Mouse (Mus musculus): Measurements from ENCODE around the gene Dpm1.

Dpm1 gene

DNA sequence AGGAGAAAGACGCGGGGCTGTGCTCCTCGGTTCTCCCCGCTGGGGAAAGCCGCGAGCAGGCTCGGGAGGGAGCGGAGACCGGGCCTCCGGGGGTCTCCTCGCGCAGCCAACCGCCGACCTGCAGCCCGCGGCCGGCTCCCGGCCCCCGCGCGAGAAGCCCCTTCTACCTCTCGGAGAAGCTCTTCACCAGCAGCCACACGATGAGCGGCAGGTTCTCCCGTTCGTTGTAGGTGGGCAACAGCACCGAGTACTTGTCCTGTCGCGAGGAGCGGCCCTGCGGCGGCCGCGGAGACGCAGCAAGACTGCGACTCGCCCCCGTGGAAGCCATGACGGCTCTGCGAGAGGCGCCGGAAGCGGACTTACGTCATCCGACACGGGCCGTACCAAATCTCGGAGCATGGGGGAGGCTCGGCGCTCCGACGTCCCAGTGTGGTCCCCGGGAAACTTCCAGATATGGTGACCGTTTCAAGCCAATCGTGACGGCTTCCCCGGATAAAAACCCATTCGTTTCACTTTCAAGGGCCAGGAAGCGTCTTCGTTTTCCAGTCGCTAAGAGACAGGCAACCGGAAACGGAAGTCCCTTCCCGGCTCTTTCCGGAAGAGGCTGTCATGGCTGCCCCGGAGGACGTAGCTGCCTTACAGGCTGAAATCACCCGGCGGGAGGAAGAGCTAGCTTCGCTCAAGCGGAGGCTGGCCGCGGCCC is at the start of gene Dpm1, which contains the start of the genes Gm20716 and Mocs3:
Dpm1 (minus strand) TSS at position 566 of the 703 bp plus-strand sequence.
Gm20716 (minus strand) TSS at position 339 of the 703 bp plus-strand sequence.
Mocs3 (plus strand) TSS at position 597 of the 703 bp plus-strand sequence.
- peak; percentile 81 for DNase-seq

DNA sequence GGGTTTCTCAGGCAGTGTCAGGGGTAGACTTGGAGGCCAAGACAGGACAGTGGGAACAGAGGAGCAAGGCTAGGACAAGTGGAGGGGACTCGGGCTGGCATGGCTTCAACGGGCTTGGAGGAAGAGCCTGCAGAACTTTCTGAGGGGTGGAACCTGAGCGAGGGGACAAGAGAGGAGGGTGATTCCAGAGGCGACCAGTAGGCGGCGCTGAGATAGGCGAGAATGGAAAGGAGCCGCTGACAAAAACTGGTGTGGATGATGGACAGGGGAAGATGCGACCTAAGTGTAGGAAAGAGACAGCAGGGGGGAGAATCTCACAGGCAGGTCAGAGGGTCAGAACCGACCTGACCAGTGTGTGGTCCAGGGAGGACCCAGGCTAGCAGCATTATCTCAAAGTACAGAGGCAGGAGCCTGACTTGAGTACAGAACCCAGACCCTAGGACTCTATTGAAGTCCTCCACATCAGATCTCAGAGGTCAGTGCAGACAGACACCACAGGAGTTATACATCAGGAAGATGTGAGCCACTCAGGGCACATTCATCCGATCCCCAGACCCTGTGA is 44.1 kb upstream of the Dpm1 start:
- DNase-seq = peak; percentile 89

DNA sequence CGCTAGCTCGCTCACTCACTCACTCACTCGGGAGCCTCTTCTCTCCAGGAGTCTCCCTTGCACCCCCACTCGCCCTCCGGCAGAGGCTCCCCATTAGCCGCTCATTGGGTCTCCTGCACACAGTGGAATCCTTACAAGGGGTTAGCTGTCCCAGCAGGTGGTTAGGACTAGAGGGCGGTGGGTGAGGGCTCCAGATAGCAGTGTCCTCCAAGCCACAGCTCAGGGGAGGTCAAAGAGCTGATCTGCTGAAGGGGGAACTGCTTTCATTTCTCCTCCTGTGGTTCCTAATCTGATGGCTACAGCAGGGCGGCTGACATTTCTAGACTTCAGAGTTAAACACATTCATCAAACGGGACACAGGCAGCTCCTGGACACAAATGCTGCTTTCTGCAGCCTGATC is 43.0 kb upstream of the Dpm1 start:
- DNase-seq = no peak

DNA sequence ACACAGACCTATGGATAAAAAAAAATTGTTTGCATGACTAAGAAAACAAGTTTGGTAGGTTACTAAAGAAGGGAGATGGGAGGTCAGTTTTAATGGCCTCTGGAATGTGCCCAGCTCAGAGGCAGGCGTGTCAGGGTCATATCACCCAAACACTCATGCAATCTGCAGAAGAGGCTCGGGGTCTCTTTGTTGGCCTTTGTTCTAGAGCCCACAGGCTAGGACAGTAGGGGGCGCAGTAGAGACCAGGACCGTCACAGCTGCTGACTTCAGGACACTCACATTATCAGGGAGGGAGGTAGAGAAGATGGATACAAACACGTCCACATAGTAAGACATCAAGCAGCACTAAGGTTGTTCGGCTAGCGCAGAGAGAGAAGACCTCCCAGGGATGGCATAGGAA is 37.6 kb upstream of the Dpm1 start:
- DNase-seq = no peak

DNA sequence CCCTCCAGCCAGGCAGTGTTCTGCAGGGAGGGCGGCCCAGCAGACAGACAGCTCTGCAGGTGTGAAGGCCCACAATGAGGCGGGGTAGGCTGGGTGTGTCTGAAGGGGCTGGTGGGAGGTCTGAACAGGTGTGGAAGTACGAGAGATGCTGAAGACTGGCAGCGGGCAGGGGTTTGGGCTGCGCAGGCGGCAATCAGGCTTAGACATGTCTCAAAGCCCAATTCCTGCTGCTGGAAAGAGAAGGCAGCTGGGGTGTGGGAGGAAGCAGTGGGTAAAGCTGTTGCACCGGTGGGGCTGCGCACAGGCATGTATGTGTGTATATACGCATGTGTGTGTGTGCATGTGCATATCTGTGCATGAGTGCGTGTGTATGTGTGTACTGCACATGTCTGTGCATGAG is 30.5 kb upstream of the Dpm1 start:
- no peak for DNase-seq

DNA sequence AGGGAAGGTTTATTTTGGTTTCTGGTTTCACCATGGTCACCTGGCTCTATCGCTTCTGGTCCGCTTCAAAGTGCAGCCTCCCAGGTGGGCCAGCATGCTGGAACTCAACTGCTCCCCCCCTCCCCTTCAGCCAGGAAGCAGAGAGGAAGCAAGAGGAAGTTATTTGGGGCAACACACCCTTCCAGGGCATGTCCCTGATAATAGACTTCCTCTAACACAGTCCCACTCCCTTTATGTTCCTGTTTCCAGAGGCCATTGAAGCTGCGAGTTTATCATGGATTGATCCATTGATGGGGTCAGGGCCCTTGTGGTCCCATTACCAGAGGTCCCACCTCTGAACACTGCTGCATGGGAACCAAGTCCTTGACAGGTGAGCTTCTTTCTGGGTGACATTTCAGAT is 29.7 kb upstream of the Dpm1 start:
- no peak for DNase-seq

DNA sequence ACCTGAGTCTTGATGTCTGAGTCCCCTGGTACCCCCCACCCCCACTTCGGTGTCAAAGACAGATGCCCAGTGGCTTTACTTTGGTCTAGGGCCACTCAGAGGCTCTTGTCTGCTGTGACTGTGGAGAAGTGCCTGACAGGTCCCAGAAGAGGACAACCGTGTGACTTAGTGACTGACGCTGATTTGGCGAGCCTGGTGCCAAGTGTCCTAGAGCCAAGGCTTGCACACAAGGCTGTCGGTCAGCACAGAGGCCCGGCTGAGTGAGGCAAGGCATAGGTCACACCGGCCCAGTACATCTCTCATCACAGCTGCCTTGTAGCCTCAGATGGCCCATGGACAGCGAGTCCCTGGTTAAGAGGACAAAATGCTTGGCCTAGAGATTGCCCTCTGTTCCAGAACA is 28.7 kb upstream of the Dpm1 start:
- DNase-seq = no peak

DNA sequence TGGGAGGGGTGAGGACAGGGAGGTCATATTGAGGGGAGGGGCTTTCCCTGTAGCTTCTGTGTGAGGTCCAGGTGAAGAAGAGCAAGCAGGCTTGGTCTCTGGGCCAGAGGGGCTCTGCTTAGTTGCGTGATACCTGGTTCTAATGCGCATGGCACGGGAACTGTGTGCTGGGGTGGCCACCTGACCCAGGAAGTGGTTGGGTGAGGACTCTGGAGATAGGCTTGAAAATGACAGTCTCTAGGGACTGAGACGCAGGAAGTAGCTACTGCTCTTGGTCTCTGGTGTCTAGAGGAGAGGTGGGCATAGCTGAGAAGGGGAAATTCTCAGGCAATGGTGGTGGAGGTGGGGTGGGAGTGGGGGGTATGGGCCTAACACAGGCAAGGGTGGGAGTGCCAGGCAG is 26.8 kb upstream of the Dpm1 start:
- no peak for DNase-seq

DNA sequence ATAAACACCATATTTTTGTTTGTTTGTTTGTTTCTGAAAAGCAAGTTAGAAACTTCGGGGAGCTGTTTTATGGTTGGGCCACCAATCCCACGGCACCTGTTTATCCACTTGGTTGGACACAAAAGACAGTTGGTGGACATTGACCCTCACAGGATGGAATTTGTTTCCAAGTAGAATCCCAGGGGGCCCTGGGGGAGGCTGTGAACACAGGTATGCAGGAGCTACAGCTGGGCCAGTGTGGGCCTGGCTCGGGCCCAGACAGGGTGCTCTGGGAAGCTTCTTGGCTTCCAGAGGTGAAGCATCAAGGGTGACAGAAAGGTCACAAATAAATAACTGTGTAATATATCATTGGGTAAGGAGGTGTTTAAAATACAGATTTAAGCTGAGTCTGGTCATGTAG is 26.1 kb upstream of the Dpm1 start:
- DNase-seq = no peak

DNA sequence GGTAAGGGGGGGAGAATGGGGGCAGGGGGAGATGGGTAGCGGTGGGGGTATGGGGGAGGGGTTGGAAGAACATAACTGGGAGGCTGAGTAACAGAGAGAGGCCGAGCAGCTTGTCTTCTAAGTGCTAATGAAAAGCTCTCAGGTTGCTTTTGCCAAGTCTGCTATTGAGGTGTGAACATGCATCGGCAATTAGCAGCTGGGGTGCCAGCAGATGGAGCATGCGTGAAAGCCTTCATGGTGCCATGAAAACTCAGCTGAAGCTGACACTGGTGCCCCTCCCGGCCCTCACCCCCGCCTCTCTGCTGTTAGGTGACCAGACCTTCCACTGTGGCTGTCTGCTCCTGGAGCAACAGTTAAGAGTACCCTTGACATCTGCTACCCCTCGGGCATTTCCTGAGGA is 23.4 kb upstream of the Dpm1 start:
- peak; percentile 39 for DNase-seq

DNA sequence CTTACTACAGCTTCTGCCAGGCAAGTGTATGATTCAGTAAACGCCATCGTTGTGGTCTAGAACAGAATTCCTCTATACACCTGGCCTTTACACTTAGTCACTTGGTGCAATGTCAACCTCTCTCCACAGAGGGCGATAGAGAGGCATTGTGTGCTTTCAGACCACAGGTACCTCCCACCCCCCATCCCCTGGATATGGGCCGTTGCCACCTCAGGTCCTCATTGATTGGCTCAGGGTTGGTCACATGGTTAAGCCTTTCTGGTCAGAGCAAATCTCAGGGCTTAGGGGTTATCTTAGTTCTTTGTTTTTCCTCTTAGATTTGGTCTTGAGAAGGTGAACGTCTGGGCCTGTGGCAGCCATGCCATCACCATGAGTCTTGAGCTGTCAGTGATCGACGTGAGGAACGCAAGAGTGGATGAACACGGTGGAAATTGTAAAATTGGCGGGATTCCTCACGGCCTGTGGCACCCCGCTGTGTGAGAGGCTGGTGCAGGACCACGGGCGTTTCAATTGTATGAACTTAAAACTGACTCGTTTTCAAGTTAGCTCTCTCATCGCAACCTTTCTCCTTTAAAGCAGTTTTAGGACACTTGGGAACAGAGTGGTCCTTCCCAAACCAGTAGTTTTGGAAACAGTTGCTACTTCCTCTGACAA is 22.4 kb upstream of the Dpm1 start:
- no peak for DNase-seq

DNA sequence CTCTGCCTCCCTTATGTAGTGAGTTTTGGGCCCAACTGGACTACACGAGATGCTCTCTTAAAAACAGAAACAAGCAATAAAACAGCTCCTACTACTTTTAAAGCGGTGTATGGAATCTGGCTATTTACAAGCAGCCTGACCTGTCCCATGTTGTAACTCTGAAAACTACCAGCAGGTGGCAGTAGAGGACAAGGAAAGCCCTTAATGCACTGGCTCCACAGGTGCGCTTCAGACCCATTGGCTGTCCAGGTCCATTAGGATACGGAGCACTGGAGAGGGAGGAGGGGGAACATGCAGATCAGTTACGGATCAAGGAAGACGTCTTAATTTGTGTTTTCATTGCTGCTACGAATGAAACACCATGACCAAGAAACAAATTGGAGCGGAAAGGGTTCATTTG is 19.9 kb upstream of the Dpm1 start:
- DNase-seq = peak; percentile 91

DNA sequence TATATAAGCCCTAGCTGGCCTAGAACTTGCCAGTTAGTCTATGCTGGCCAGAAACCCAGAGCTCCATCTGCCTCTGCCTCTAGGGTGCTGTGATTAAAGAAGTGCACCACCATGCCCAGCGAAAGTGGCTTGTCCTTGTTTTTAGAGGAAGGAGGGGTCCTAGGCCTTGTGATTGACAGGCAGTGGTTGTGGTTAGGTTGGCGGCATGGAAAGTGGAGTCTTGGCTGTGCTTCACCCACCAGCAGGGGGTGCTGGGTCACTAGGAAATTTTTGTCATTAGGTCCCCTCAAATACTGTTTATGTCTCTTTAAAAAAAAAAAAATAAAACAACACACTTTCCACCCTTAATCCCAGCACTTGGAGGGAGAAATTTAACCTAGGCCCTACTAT is 18.5 kb upstream of the Dpm1 start:
- peak; percentile 52 for DNase-seq

DNA sequence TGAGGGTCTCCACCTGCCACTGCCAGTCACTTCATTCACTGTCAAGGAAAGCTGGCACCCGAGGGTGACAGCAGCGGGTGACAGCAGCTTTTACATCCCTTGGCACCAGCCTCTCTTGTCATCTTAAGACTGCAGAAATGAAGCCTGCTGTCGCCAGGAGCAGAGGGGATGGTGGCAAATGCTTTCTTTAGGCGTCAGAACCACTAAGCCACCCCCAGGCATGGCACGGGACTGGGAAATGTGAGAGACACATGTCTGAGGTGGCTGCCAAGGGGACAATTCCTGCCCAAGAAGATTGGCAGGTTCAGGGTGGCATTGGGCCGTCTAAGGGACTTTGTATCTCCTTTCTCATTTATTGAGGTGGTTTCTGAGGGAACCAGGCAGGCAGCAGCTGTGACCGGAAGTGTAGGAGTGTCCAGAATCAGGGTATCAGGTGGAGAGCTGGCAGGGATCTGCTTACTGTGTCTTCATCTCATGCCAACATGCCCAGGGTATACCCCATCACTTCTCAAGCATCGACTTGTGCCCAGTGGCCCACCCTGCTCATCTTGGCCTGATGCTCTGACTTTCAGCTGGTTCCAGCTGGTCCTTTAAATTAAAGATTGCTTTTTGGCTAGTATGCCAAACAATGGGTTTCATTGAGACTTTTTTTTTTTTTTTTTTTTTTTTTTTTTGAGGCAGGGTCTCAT is 17.9 kb upstream of the Dpm1 start:
- DNase-seq = no peak

DNA sequence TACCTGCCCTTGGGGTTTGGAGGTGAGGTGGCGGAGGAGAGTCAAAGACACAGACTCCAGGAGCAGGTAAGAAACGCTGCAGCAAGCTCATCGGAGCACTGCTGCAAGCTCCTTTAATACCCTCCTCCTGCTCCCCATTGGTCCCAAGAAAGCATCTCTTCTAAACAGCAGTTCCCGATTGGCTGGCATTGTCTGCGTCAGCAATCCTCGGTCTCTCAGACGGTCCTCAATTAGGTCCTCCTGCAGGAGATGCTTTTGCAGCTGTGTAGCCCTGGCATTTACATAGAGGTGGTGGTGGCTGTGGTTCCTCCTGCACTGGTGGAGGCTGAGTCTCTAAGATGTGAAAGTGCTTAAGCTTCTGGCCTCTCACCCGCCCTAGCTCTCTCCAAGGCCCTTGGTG is 15.2 kb upstream of the Dpm1 start:
- no peak for DNase-seq

DNA sequence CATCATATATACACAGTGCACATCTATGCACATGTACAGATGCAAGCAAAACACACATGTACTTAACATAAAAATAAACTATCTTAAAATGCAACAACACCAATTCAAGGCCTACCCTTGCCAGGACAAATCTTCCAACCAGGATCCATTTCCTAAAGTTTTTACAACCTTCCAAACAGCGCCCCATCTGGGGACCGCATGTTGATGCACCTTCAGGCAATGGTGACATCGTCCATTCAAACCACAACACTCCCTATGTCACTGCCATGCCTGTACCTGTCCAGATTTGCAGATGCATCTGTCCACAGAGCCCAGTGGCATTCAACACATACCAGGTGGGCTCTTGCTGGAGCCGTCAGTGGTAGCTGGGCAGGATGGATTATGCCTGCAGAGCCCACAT is 12.9 kb upstream of the Dpm1 start:
- DNase-seq = no peak

DNA sequence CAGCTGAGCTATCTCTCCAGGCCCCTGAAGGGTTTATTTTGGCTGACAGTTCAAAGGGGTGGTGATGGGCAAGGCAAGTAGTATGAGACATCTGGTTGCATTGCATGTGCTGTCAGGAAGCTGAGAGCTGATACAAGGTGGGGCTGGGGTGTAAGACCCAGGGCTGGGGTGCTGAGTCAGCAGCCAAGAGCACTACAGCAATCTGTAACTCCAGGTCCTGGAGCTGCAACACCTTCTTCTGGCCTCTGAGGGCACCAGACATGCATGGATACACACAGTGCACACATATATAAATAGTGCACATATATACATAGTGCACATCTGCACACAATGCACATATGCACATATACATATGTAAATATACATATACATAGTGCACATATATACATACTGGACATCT is 12.4 kb upstream of the Dpm1 start:
- DNase-seq = no peak

DNA sequence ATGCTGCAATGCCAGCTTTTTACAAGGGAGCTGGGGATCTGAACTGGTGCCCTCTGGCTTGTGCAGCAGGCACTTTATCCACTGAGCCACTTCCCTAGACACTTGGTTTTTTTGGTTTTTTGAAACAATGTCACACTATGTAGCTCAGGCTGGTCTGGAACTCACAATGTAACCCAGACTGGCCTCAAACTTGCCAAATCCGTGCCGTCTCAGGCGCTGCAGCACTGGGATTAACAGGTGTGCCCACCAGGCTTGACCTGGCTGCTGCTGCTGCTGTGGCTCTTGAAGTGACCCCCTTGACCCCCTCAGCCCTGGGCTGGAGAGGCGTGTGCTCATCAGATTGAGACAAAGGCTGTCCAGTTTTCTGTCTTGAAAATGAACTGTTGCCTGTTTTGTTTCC is 7.9 kb upstream of the Dpm1 start:
- DNase-seq = no peak

DNA sequence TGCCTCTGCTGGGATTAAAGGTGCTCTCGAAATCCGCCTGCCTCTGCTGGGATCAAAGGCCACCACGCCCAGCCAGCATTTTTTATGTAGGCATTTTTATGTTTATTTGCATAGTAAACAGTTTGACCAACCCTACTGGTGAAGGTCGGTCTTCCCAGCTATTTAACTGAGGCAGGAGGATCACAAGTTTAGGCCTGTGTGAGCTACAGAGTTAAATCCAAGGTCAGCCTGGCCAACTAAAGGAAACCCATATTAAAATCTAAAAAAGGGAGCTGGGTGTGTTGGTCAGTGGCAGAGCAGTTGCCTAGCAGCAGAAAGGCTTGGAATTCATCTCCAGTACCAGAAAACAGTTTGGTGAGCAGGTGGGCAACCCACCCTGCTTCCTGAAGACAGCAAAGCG is 2.9 kb upstream of the Dpm1 start:
- no peak for DNase-seq

DNA sequence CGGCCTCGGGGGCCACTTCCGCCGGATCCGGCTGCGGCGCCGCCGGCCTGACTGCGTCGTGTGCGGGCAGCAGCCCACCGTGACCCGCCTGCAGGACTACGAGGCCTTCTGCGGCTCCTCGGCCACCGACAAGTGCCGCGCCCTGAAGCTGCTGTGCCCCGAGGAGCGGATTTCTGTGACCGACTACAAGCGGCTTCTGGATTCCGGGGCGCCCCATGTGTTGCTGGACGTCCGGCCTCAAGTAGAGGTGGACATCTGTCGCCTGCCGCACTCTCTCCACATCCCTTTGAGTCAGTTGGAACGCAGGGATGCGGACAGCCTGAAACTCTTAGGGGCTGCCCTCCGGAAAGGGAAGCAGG is 1.1 kb upstream of the Dpm1 start:
- no peak for DNase-seq

DNA sequence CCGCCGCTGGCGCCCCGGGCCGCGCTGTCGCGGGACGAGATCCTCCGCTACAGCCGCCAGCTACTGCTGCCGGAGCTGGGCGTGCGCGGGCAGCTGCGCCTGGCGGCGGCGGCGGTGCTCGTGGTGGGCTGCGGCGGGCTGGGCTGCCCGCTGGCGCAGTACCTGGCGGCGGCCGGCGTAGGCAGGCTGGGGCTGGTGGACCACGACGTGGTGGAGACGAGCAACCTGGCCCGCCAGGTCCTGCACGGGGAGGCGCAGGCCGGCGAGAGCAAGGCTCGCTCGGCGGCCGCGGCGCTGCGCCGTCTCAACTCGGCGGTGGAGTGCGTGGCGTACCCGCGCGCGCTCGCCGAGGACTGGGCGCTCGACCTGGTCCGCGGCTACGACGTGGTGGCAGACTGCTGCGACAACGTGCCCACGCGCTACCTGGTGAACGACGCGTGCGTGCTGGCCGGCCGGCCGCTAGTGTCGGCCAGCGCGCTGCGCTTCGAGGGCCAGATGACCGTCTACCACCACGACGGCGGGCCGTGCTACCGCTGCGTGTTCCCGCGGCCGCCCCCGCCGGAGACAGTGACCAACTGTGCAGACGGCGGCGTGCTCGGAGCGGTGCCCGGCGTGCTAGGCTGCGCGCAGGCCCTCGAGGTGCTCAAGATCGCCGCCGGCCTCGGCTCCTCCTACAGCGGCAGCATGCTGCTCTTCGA is 531 bp upstream of the Dpm1 start:
- DNase-seq = peak; percentile 25

DNA sequence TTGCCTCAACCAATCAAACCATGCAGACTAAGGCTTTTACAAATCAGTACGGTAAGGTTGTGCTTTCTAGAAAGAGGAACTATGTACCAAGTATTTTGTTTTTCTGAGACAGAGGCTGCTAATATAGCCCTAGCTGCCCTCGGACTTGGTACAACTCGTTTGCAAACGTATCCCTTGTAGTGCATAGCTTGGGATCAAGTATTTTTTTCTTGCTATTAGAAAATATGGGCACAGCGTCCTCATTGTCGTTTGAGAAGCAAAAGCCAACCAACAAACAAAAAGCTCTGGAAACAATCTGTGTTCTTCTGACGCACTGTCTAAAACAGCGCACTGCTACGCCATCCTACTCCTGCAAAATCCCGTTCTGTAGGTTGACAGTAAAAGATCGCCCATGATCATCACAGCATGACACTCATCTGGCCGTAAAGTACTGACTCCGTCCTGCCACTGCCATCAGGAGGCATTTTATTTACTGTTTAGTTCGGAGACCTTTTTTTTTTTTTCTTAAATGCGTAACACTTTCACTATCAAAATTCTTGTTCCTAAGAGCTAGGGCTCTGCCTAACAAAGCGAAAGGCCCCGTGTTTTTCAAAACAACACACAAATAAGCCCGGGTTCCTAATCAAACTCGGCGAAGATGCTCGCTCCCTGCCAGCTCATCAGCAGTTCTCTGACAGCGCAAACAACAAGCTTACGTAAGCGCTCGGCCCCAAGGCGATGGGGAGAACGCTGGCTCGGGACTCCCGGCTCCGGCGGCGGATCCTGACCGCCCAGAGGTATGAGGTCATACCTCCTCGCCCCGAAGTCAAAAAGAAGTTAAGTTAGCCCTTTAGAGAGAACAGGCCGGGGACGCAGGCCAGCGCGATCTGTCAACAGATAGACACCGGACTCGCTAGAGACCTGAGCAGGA is 1.0 kb downstream of the Dpm1 start:
- no peak for DNase-seq
